Mouse (Mus musculus) liver, embryonic 11.5 days (tissue): Measurements from ENCODE around the gene A930018P22Rik. TPM values are rescaled to one million over a fixed set of nuclear protein-coding genes. Genes with fewer than 3 reads are reported as not detected.
A peak's percentile ranks its signal among the peaks of the same experiment; 100 is the strongest.

ENCODE experiments used
- ATAC-seq: fragments of 200-750 bp; cut with Nextera tagmentation; replicated peaks from 2 replicates; pipeline ENCODE4 v1.8.0; 2017; ENCODE audit warnings: moderate number of reproducible peaks, mild to moderate bottlenecking, moderate TSS enrichment, moderate library complexity; ENCODE audit not compliant: low FRiP score
- DNase-seq: peaks from one replicate; pipeline ENCODE4 v3.0.0-alpha.2; 2017; ENCODE audit warnings: low spot score
- H3K27ac ChIP-seq: fragments of 300-500 bp; sonication (generic); 2 replicates; pipeline ENCODE4 v1.5.1; 2014; ENCODE audit warnings: mild to moderate bottlenecking, low read depth, low read length, control low read depth
- H3K27me3 ChIP-seq: fragments of 300-500 bp; sonication (generic); replicated peaks from 2 replicates; pipeline ENCODE4 v1.6.1; 2014; ENCODE audit warnings: low read length, mixed read lengths; ENCODE audit not compliant: control insufficient read depth, insufficient read depth
- H3K36me3 ChIP-seq: fragments of 300-500 bp; sonication (generic); 2 replicates; pipeline ENCODE4 v1.6.1; 2014; ENCODE audit warnings: mild to moderate bottlenecking, low read length, moderate library complexity, mixed read lengths; ENCODE audit not compliant: control insufficient read depth, insufficient read depth
- H3K4me1 ChIP-seq: fragments of 300-500 bp; sonication (generic); replicated peaks from 2 replicates; pipeline ENCODE4 v1.6.1; 2014; ENCODE audit warnings: low read length, mixed read lengths; ENCODE audit not compliant: control insufficient read depth, insufficient read depth
- H3K4me2 ChIP-seq: fragments of 300-500 bp; sonication (generic); 2 replicates; pipeline ENCODE4 v1.6.1; 2014; ENCODE audit warnings: mild to moderate bottlenecking, control low read depth, moderate library complexity
- H3K4me3 ChIP-seq: fragments of 300-500 bp; sonication (generic); 2 replicates; pipeline ENCODE4 v1.5.1; 2014; ENCODE audit warnings: low read depth, low read length, control low read depth
- H3K9ac ChIP-seq: fragments of 300-500 bp; sonication (generic); 2 replicates; pipeline ENCODE4 v1.6.1; 2014; ENCODE audit warnings: low read depth, low read length, control low read depth
- H3K9me3 ChIP-seq: fragments of 300-500 bp; sonication (generic); 2 replicates; pipeline ENCODE4 v1.6.1; 2016; ENCODE audit warnings: low read length, inconsistent platforms, mixed read lengths; ENCODE audit not compliant: control insufficient read depth
- WGBS: fragments of 180-500 bp; shearing (Covaris S2); extraction: QIAGEN DNeasy Blood & Tissue Kit; methylation state at CpG from one replicate; pipeline ENCODE4 v1.1.7; 2014; 5-methylcytosine and 5-hydroxymethylcytosine counted together
- polyA plus RNA-seq: library from polyadenylated mRNA; unstranded; fragments of >200 nt; fragmentation: Nextera tagmentation; extraction: Ambion mirVana; gene quantifications from 2 replicates; pipeline ENCODE4 v1.2.1, GENCODE M21; 2014

Gene A930018P22Rik
- polyA plus RNA-seq, 1 experiment from 2014 or later, result not detected

DNA sequence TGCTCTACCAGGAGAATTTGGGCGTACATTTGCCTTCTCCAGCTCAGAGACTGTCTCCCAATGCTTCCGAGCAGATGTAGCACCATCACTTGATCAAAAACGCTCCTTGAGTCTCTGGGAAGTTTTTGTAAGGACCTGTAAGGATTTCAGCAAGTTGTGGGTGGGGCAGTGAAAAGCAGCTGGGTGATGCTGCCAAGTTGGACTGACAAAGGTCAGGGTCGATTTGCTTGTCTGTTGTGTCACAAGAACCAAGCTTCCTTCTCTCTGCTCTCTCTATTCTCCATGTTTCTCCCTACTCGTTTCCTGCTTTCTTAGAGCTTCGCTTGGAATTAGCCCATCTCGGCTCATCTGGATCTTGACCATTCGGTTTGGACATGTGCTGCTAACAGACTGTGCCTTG lies 19.6 kb downstream of the A930018P22Rik start:
- ATAC-seq (no peak), DNase-seq (no peak)
- H3K36me3 ChIP-seq, result no peaks in the 10 kb centered on the region
- 0 out of 2 replicates have a peak, but pooled peaks cover 3% of the 10 kb centered on the region for H3K27me3 ChIP-seq
- H3K9ac ChIP-seq, result no peak overlapping the region
- no peak overlapping the region for H3K4me3 ChIP-seq
- 82% methylated on average over 8 of the region's 8 CpGs for WGBS
- no peaks in the 10 kb centered on the region for H3K9me3 ChIP-seq
- no peak overlapping the region for H3K4me2 ChIP-seq
- no peaks in the 10 kb centered on the region for H3K4me1 ChIP-seq
- no peak overlapping the region for H3K27ac ChIP-seq

GRCm38 (mm10) chr2:104144004-104144403 lies 21.4 kb downstream of the A930018P22Rik start:
- WGBS, result 86% methylated on average over 12 of the region's 12 CpGs
- Histone ChIP-seq H3K36me3 (no peaks in the 10 kb centered on the region), H3K4me1 (no peaks in the 10 kb centered on the region), H3K9me3 (no peaks in the 10 kb centered on the region), H3K27me3 (0 out of 2 replicates have a peak, but pooled peaks cover 3% of the 10 kb centered on the region), H3K4me2 (no peak overlapping the region), H3K27ac (no peak overlapping the region), H3K9ac (no peak overlapping the region), H3K4me3 (no peak overlapping the region)
- DNase-seq, result no peak
- ATAC-seq, result no peak

- no peaks in the 10 kb centered on the region for H3K9me3 ChIP-seq
- H3K9ac ChIP-seq, result no peak overlapping the region
- no peaks in the 10 kb centered on the region for H3K36me3 ChIP-seq
- 0 out of 2 replicates have a peak, but pooled peaks cover 3% of the 10 kb centered on the region for H3K27me3 ChIP-seq
- WGBS, result 44% methylated on average over 1 of the region's 1 CpGs
- ATAC-seq, result peak; percentile 65
- DNase-seq, result no peak
- no peak overlapping the region for H3K4me2 ChIP-seq
- H3K27ac ChIP-seq, result no peak overlapping the region
- no peaks in the 10 kb centered on the region for H3K4me1 ChIP-seq
- no peak overlapping the region for H3K4me3 ChIP-seq
Measured at GRCm38 (mm10) chr2:104145983-104146382, 23.4 kb downstream of the A930018P22Rik start.

GRCm38 (mm10) chr2:104147910-104148561 lies 25.5 kb downstream of the A930018P22Rik start:
- no peaks in the 10 kb centered on the region for H3K4me1 ChIP-seq
- H3K27ac ChIP-seq, result no peak overlapping the region
- H3K4me2 ChIP-seq, result no peak overlapping the region
- 76% methylated on average over 4 of the region's 4 CpGs for WGBS
- no peak overlapping the region for H3K9ac ChIP-seq
- H3K9me3 ChIP-seq, result no peaks in the 10 kb centered on the region
- H3K4me3 ChIP-seq, result no peak overlapping the region
- H3K27me3 ChIP-seq, result 0 out of 2 replicates have a peak, but pooled peaks cover 3% of the 10 kb centered on the region
- no peak for DNase-seq
- ATAC-seq, result no peak
- H3K36me3 ChIP-seq, result no peaks in the 10 kb centered on the region

- H3K4me1 ChIP-seq, result no peaks in the 10 kb centered on the region
- 71% methylated on average over 6 of the region's 6 CpGs for WGBS
- H3K4me2 ChIP-seq, result no peak overlapping the region
Measured at GRCm38 (mm10) chr2:104150608-104151397, 28.2 kb downstream of the A930018P22Rik start.

DNA sequence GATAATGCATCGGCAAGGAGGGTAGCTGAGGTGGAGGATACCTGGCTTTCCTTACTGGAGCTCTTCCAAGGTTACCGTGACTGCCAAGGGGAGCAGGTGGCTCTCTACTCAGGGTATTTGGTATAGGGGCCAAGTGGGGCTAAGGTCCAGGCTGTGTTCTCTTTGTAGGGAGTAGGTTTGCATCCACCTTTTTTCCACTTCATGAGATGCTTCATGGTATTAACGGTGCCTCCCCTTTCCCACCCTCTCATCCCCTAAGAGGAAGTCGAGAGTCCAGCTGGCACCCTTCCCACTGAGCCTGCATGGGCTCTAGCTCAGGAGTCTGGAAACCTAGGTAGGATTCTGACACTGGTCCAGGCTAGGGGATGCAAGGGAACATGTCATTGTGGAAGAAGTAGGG lies 30.8 kb downstream of the A930018P22Rik start:
- no peak for ATAC-seq
- 77% methylated on average over 4 of the region's 4 CpGs for WGBS
- H3K27me3 ChIP-seq, result no peaks in the 10 kb centered on the region
- no peaks in the 10 kb centered on the region for H3K9me3 ChIP-seq
- no peaks in the 10 kb centered on the region for H3K4me1 ChIP-seq
- H3K4me3 ChIP-seq, result no peak overlapping the region
- no peaks in the 10 kb centered on the region for H3K36me3 ChIP-seq
- no peak overlapping the region for H3K27ac ChIP-seq
- no peak overlapping the region for H3K9ac ChIP-seq
- DNase-seq, result no peak
- H3K4me2 ChIP-seq, result no peak overlapping the region

More at GRCm38 (mm10) chr2:104150608-104151397, 28.2 kb downstream of the A930018P22Rik start:
- Histone ChIP-seq H3K27me3 (no peaks in the 10 kb centered on the region), H3K4me3 (no peak overlapping the region), H3K27ac (no peak overlapping the region), H3K36me3 (no peaks in the 10 kb centered on the region), H3K9ac (no peak overlapping the region), H3K9me3 (no peaks in the 10 kb centered on the region)
- DNase-seq (no peak), ATAC-seq (no peak)

- 81% methylated on average over 3 of the region's 3 CpGs for WGBS
- Histone ChIP-seq H3K36me3 (no peaks in the 10 kb centered on the region), H3K4me3 (no peak overlapping the region), H3K4me2 (no peak overlapping the region), H3K4me1 (no peaks in the 10 kb centered on the region), H3K27ac (no peak overlapping the region), H3K9ac (no peak overlapping the region), H3K27me3 (no peaks in the 10 kb centered on the region), H3K9me3 (no peaks in the 10 kb centered on the region)
- DNase-seq, result no peak
- no peak for ATAC-seq
Measured at GRCm38 (mm10) chr2:104153876-104154275, 31.3 kb downstream of the A930018P22Rik start.

DNA sequence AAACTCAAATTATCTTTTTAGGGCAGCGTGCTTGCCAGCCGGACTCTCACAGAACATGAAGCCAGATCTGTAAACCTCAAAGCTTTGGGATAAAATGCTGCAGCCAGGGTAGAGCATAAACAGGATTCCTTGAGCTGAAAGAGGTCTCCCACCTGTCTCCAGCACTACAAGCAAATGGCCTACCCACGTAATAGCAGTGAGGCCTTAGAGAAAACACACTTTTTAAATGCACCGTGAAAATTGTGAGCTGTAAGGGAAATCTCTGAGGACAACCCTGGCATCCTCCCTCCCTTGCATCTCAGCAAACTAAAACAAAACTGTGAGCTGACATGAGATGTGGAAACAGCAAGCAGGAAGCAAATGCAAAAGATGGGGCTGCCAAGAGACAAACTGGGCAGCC lies 35.3 kb downstream of the A930018P22Rik start:
- Histone ChIP-seq H3K36me3 (no peaks in the 10 kb centered on the region), H3K27ac (no peak overlapping the region), H3K4me1 (no peaks in the 10 kb centered on the region), H3K27me3 (no peaks in the 10 kb centered on the region), H3K4me2 (no peak overlapping the region), H3K4me3 (no peak overlapping the region), H3K9ac (no peak overlapping the region), H3K9me3 (no peaks in the 10 kb centered on the region)
- ATAC-seq (no peak), DNase-seq (no peak)
- 82% methylated on average over 4 of the region's 4 CpGs for WGBS
